Mouse (Mus musculus) cerebral cortex, adult 2 months (tissue): ENCODE measurements around the gene 4933407L21Rik.

Experiments used
- WGBS: fragments of 180-500 bp; shearing (Covaris S2); methylation state at CpG from one replicate; pipeline ENCODE4 v1.1.7; 2018; 5-methylcytosine and 5-hydroxymethylcytosine counted together

Gene 4933407L21Rik

GRCm38 (mm10) chr1:85928057-85928687 lies at the start of gene 4933407L21Rik:
Gene 4933407L21Rik, plus strand, starts transcription at chr1:85928483.
- WGBS = 22% methylated on average over 4 of the region's 4 CpGs

GRCm38 (mm10) chr1:85882003-85882402 lies 46.3 kb upstream of the 4933407L21Rik start:
- 93% methylated on average over 12 of the region's 12 CpGs for whole genome bisulfite sequencing

- 94% methylated on average over 7 of the region's 7 CpGs for WGBS
These were observed 41.1 kb upstream of the 4933407L21Rik start for GRCm38 (mm10) chr1:85887221-85887620.

- under 1% methylated on average over 35 of the region's 35 CpGs for WGBS
These were observed 34.0 kb upstream of the 4933407L21Rik start, which contains the start of gene Itm2c for GRCm38 (mm10) chr1:85894231-85894747. Gene Itm2c, plus strand, starts transcription at chr1:85894281.

GRCm38 (mm10) chr1:85894748-85895360 lies 33.4 kb upstream of the 4933407L21Rik start:
- WGBS = 2% methylated on average over 30 of the region's 30 CpGs

GRCm38 (mm10) chr1:85895391-85895837 lies 32.9 kb upstream of the 4933407L21Rik start:
- WGBS = under 1% methylated on average over 15 of the region's 15 CpGs

GRCm38 (mm10) chr1:85896110-85896509 lies 32.2 kb upstream of the 4933407L21Rik start:
- 30% methylated on average over 5 of the region's 5 CpGs for WGBS

GRCm38 (mm10) chr1:85896781-85897700 lies 31.2 kb upstream of the 4933407L21Rik start:
- WGBS = 12% methylated on average over 12 of the region's 12 CpGs

GRCm38 (mm10) chr1:85897901-85898760 lies 30.2 kb upstream of the 4933407L21Rik start:
- WGBS = 25% methylated on average over 8 of the region's 8 CpGs

- 21% methylated on average over 12 of the region's 12 CpGs for WGBS
These were observed 29.4 kb upstream of the 4933407L21Rik start for GRCm38 (mm10) chr1:85898761-85899387.

- 18% methylated on average over 7 of the region's 7 CpGs for WGBS
These were observed 27.6 kb upstream of the 4933407L21Rik start for GRCm38 (mm10) chr1:85900521-85901333.

- WGBS = 37% methylated on average over 3 of the region's 3 CpGs
These were observed 26.7 kb upstream of the 4933407L21Rik start for GRCm38 (mm10) chr1:85901516-85902107.

GRCm38 (mm10) chr1:85902108-85902561 lies 26.1 kb upstream of the 4933407L21Rik start:
- WGBS = 18% methylated on average over 7 of the region's 7 CpGs

- 85% methylated on average over 12 of the region's 12 CpGs for WGBS
These were observed 21.4 kb upstream of the 4933407L21Rik start for GRCm38 (mm10) chr1:85906892-85907291.

GRCm38 (mm10) chr1:85908754-85909590 lies 19.3 kb upstream of the 4933407L21Rik start:
- WGBS = 51% methylated on average over 13 of the region's 13 CpGs

GRCm38 (mm10) chr1:85913078-85913755 lies 15.1 kb upstream of the 4933407L21Rik start:
- WGBS = 61% methylated on average over 7 of the region's 7 CpGs

GRCm38 (mm10) chr1:85916830-85917450 lies 11.3 kb upstream of the 4933407L21Rik start:
- 26% methylated on average over 4 of the region's 4 CpGs for WGBS
